Mouse (Mus musculus) spleen, adult 2 months (tissue): ENCODE results near the gene Pias4. TPM values are rescaled to one million over a fixed set of nuclear protein-coding genes. Genes with fewer than 3 reads are reported as not detected.

Experiments used
- DNase-seq, 2 experiments: peaks; one replicate each; pipeline versions ENCODE4 v3.0.0 to v3.0.0-alpha.2; 2012 to 2021; ENCODE audit warnings: low spot score in 2 of 2, low read depth in 1 of 2
- H3K27ac ChIP-seq: fragments of 200-500 bp; 2 replicates; pipeline ENCODE4 v1.5.1; 2012; ENCODE audit warnings: low read length, inconsistent platforms; ENCODE audit not compliant: insufficient read depth
- H3K27me3 ChIP-seq: fragments of 200-500 bp; 2 replicates; pipeline ENCODE4 v1.6.1; 2012; ENCODE audit warnings: mild to moderate bottlenecking, moderate library complexity, low read length, inconsistent platforms; ENCODE audit not compliant: control insufficient read depth, insufficient read depth
- H3K36me3 ChIP-seq: fragments of 200-500 bp; 2 replicates; pipeline ENCODE4 v1.6.1; 2012; ENCODE audit warnings: mild to moderate bottlenecking, low read length, inconsistent platforms; ENCODE audit not compliant: control insufficient read depth, insufficient read depth
- H3K4me1 ChIP-seq: fragments of 200-500 bp; 2 replicates; pipeline ENCODE4 v1.6.1; 2011; ENCODE audit warnings: inconsistent platforms; ENCODE audit not compliant: control insufficient read depth, insufficient read depth, insufficient read length
- H3K4me3 ChIP-seq: fragments of 200-500 bp; 2 replicates; pipeline ENCODE4 v1.5.1; 2011; ENCODE audit warnings: mild to moderate bottlenecking, inconsistent platforms; ENCODE audit not compliant: insufficient read depth, insufficient read length; ENCODE audit errors: extremely low read depth
- CTCF ChIP-seq: fragments of 200-500 bp; IDR thresholded peaks from 2 replicates; pipeline ENCODE4 v1.5.1; 2011; ENCODE audit warnings: mild to moderate bottlenecking, inconsistent platforms; ENCODE audit not compliant: insufficient read depth, insufficient read length, insufficient replicate concordance; ENCODE audit errors: extremely low read depth
- POLR2A ChIP-seq: fragments of 200-500 bp; IDR thresholded peaks from 2 replicates; pipeline ENCODE4 v1.6.1; 2011; ENCODE audit warnings: low read depth, low read length, inconsistent platforms
- WGBS: fragments of 180-500 bp; shearing (Covaris S2); methylation state at CpG from one replicate; pipeline ENCODE4 v1.1.7; 2018; 5-methylcytosine and 5-hydroxymethylcytosine counted together
- polyA plus RNA-seq: library from polyadenylated mRNA; depleted of rRNA; stranded (reverse); fragments of >200 nt; gene quantifications from 2 replicates; pipeline ENCODE4 v1.2.3, GENCODE M21; 2012

The Pias4 gene
- polyA plus RNA-seq, 1 experiment, result 36.1 TPM

DNA sequence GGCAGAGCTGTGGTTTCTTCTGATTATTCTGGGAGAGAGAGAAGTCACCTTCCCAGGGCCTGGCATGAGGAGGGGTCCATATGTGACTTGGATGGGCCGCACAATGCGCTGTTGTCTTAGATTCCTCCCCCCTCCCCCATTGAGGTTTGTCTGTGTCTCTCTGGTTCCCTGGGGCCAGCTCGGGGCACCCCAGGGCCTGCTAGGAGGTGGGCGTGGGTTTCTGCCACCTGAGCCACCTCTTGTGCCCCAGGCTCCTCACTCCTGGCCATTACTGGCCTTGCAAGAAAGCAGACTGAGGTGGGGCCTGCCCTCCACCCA lies 28.2 kb downstream of the Pias4 start:
- peaks cover 9% of the 10 kb centered on the region for H3K36me3 ChIP-seq
- no peaks in the 10 kb centered on the region for H3K27me3 ChIP-seq
- peaks cover 37% of the 10 kb centered on the region for H3K4me1 ChIP-seq
- TF ChIP-seq CTCF (no peak), POLR2A (no peak)
- peak overlapping the region; percentile 34; the same call in 1 of the 2 replicates for H3K27ac ChIP-seq
- DNase-seq, result no peak
- H3K4me3 ChIP-seq, result no peak overlapping the region
- 59% methylated on average over 4 of the region's 4 CpGs for WGBS

DNA sequence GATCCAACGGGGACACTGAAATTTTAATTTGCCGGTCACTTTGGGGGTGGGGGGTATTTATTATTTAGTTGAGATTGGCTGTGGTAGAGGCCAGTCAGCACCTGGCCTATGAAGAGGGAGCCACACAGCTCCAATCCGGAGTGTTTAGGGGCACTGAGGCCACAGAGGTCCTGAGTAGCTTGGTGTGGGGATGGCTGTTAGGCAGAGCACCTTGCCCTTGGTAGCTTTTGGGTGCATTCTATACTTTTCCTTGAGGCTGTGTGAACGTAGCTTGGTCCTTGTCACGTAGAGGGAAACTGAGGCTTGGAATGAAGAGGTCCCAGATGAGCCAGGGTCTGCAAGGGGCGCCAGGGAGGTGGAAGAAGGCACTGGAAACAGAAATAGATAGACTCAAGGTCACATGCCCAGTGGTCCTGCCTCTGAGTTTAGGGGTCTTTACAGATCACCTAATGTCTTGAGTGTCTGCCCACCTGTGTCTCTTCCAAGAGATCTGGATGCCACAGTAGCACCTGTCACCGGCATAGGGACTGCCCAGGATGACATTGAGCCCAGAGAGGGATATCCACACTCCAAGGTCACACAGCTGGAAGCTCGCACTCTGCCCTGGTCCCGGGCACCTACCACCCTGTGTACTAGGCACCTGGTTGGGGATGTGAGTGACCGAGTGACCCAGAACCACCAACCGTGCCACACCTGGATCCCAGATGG lies 28.7 kb downstream of the Pias4 start:
- no peak for DNase-seq
- H3K36me3 ChIP-seq, result peaks cover 4% of the 10 kb centered on the region
- no peaks in the 10 kb centered on the region for H3K27me3 ChIP-seq
- WGBS, result 49% methylated on average over 11 of the region's 11 CpGs
- no peak for TF ChIP-seq POLR2A
- no peak for TF ChIP-seq CTCF
- H3K4me1 ChIP-seq, result peaks cover 40% of the 10 kb centered on the region
- peak overlapping the region; percentile 83 for H3K4me3 ChIP-seq
- H3K27ac ChIP-seq, result peak overlapping the region; percentile 34; the same call in 1 of the 2 replicates

DNA sequence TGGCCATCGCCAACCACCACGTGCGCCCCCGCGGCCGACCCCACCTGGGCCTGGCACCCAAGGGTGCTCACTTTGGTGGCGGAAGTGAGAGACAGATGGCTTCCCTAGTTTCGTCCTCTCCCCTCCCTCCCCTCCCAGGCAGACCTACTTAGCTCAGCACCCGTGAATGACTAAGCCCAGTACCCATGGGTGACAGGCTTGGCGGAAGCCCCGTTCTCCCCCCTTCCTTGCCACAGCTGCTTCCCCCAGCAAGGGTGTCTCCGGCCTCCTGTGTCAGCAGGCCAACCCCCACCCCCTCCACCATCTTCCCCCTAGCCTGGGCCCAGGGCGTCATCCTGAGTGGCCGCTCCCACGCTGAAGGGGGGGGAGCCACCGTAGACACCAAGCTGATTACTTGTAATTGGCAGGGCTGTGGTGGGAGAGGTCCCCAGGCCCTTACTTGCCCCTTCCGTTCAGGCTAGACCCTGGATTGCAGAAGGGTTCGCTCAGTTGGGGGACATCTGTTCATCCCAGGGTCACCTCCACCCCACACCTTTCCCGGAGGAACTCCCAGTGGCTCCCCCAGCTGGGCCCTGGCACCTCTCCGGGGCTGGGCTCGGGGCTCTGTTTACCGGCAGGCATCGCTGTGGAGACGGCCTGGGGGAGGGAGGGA lies 29.5 kb downstream of the Pias4 start:
- H3K4me1 ChIP-seq, result peaks cover 42% of the 10 kb centered on the region
- TF ChIP-seq POLR2A (no peak), CTCF (no peak)
- H3K36me3 ChIP-seq, result no peaks in the 10 kb centered on the region; the same call in 1 of the 2 replicates
- H3K27ac ChIP-seq, result peak overlapping the region; percentile 95
- peak overlapping the region; percentile 83 for H3K4me3 ChIP-seq
- DNase-seq, result peak; percentile 65 to 72
- WGBS, result 1% methylated on average over 23 of the region's 24 CpGs
- no peaks in the 10 kb centered on the region for H3K27me3 ChIP-seq

GRCm38 (mm10) chr10:81137252-81138130 lies 30.2 kb downstream of the Pias4 start:
- no peak for TF ChIP-seq CTCF
- no peak for TF ChIP-seq POLR2A
- Histone ChIP-seq H3K4me1 (peaks cover 42% of the 10 kb centered on the region), H3K4me3 (peak overlapping the region; percentile 83), H3K27ac (peak overlapping the region; percentile 95), H3K36me3 (no peaks in the 10 kb centered on the region), H3K27me3 (no peaks in the 10 kb centered on the region)
- WGBS, result 1% methylated on average over 72 of the region's 89 CpGs
- peak; percentile 98 for DNase-seq

DNA sequence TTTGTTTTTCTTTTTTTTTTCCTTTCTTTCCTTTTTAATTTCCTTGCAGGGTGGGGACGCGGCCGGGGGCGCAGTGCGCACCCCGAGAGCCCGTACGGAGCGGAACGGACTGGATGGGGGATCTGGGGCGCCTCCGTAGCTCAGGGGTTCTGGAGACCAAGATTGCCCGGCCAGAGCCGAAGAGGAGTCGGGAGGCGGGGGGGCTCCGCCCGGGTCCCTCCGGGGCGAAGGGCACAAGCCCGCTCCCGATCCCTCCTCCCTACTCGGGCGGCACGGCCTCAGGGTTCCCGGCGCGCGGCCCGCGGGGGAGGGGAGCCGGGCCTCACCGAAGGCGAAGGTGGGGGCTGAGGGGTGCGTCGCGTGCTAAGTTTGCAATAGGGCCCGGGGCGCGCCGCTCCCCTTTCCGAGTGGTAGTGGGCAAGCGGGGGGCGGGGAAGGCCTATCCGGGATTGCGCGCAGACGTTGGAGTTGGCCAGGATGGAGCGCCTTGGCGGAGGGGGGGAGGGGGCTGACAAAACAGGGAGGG lies 31.0 kb downstream of the Pias4 start:
- under 1% methylated on average over 48 of the region's 50 CpGs for WGBS
- TF ChIP-seq POLR2A, result no peak
- TF ChIP-seq CTCF, result no peak
- Histone ChIP-seq H3K27me3 (no peaks in the 10 kb centered on the region), H3K27ac (peak overlapping the region; percentile 95), H3K4me1 (peaks cover 39% of the 10 kb centered on the region), H3K36me3 (no peaks in the 10 kb centered on the region), H3K4me3 (peak overlapping the region; percentile 81)
- DNase-seq, result peak in 1 of 2 experiments; percentile 72

- under 1% methylated on average over 81 of the region's 86 CpGs for WGBS
- peak; percentile 52 to 70 for DNase-seq
- Histone ChIP-seq H3K36me3 (no peaks in the 10 kb centered on the region), H3K4me1 (peaks cover 33% of the 10 kb centered on the region), H3K27ac (peak overlapping the region; percentile 95), H3K27me3 (no peaks in the 10 kb centered on the region), H3K4me3 (peak overlapping the region; percentile 81)
- TF ChIP-seq POLR2A (peak; percentile 71), CTCF (no peak)
Observed at GRCm38 (mm10) chr10:81135831-81136705, 31.7 kb downstream of the Pias4 start.
